Mouse (Mus musculus): ENCODE measurements around the gene Mri1.
A peak's percentile ranks its signal among the peaks of the same experiment; 100 is the strongest.

Mri1 gene

GRCm38 (mm10) chr8:84202938-84203917 is 53.9 kb downstream of the Mri1 start:
- peak; percentile 68 for DNase-seq (ENCODE audit: low spot score)

GRCm38 (mm10) chr8:84202466-84202865 is 54.7 kb downstream of the Mri1 start:
- DNase-seq (ENCODE audit: low spot score): no peak

- DNase-seq (ENCODE audit: low spot score): no peak
These were observed 55.4 kb downstream of the Mri1 start for GRCm38 (mm10) chr8:84201545-84202245.

GRCm38 (mm10) chr8:84200652-84201544 is 56.2 kb downstream of the Mri1 start:
- peak; percentile 51 for DNase-seq (ENCODE audit: low spot score)

GRCm38 (mm10) chr8:84200126-84200555 is 57.0 kb downstream of the Mri1 start:
- peak; percentile 44 for DNase-seq (ENCODE audit: low spot score)
